In the genomic region with DNA sequence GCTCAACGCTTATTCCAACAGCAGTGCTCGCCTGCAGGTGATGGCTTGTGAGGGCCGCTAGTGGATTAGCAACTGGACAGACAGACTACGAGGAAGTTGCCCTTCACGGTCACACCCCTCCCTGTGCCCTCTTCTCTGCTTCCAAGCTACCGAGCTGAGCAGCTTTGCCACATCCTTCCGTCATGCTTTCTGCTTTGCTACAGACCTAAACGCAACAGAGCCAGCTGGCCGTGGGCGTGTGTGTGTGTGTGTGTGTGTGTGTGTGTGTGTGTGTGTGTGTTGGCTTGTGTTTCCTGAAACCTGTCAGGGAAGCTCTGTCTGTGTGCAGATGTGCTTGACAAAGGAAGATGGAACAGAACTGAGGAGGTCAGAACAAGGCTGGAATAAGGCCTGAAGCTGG, we compare ENCODE assay signal across 10 mouse cellular contexts. TPM values are rescaled to one million over a fixed set of nuclear protein-coding genes. Genes with fewer than 3 reads are reported as not detected.
DNase-seq lines count a peak whose midpoint lies in the region; ATAC-seq and TF ChIP-seq lines count a peak whose summit lies in the region.
"Had no signal": no experiment of that assay in that cellular context is flagged by ENCODE, and none has a peak within 500 bp of the region (broad histone marks: within the 10 kb centered on the region; RNA-seq: fewer than 3 reads in every experiment).

No protein-coding gene starts in this region.

- WGBS in olfactory bulb, adult 2 months, result 51% methylated on average over 10 of the region's 10 CpGs
- 81% methylated on average over 10 of the region's 10 CpGs for WGBS in midbrain, embryonic 16.5 days

- peaks cover 19% of the 10 kb centered on the region for H3K4me1 ChIP-seq in olfactory bulb, adult 2 months (ENCODE audit: control insufficient read depth, insufficient read depth, low read length)
- H3K4me1 ChIP-seq in midbrain, embryonic 16.5 days (ENCODE audit: control insufficient read depth, insufficient read depth, low read length), result no peaks in the 10 kb centered on the region

- no peaks in the 10 kb centered on the region for H3K9me3 ChIP-seq in midbrain, embryonic 16.5 days (replicated peaks; ENCODE audit: control insufficient read depth, low read length, poor library complexity, severe bottlenecking)
- H3K9me3 ChIP-seq: G1E; heart, embryonic 13.5 days had no signal

- H3K9ac ChIP-seq in midbrain, embryonic 16.5 days (ENCODE audit: low read depth, low read length), result no peak overlapping the region
- H3K9ac ChIP-seq: heart, embryonic 13.5 days had no signal

- ATAC-seq in midbrain, embryonic 16.5 days, result no peak

- H3K4me3 ChIP-seq in olfactory bulb, adult 2 months (ENCODE audit: insufficient read depth, low read depth, low read length), result no peak overlapping the region
- no peak overlapping the region for H3K4me3 ChIP-seq in midbrain, embryonic 16.5 days (ENCODE audit: low read depth, low read length)
- H3K4me3 ChIP-seq: heart, embryonic 13.5 days had no signal

- no peak for TF ChIP-seq CTCF in olfactory bulb, adult 2 months (IDR thresholded peaks at IDR 0.05; ENCODE audit: insufficient read depth, low read depth, low read length)

- no peak for TF ChIP-seq POLR2A in olfactory bulb, adult 2 months (IDR thresholded peaks at IDR 0.05; ENCODE audit: insufficient read depth, low read depth, low read length)

- DNase-seq in spleen, adult 18-20 months, result peak; percentile 46 to 52
- DNase-seq in spleen, postnatal 4 days (ENCODE audit: low spot score in 2 of 2), result no peak
- peak; percentile 66 to 74 for DNase-seq in layer of hippocampus, adult 8-10 months (ENCODE audit: low spot score in 2 of 2)
- peak; percentile 58 for DNase-seq in thymus, postnatal 4 days
- DNase-seq in c-Kit-positive CD71-positive TER-119-positive erythroid progenitor cells, embryonic 14.5 days (ENCODE audit: low spot score), result no peak
- no peak for DNase-seq in kidney, adult 8-10 months

- H3K36me3 ChIP-seq in midbrain, embryonic 16.5 days (ENCODE audit: control insufficient read depth, insufficient read depth, low read length), result peaks cover 48% of the 10 kb centered on the region

- 0 out of 2 replicates have a peak overlapping the region, but pooled peaks have one; percentile 22 for H3K27ac ChIP-seq in olfactory bulb, adult 2 months (ENCODE audit: insufficient read depth, low read depth, low read length)
- no peak overlapping the region for H3K27ac ChIP-seq in midbrain, embryonic 16.5 days (ENCODE audit: low read length)
- H3K27ac ChIP-seq: heart, embryonic 13.5 days had no signal

- H3K4me2 ChIP-seq in midbrain, embryonic 16.5 days (ENCODE audit: low read length), result no peak overlapping the region
- H3K4me2 ChIP-seq: heart, embryonic 13.5 days had no signal

- H3K27me3 ChIP-seq in midbrain, embryonic 16.5 days (ENCODE audit: control insufficient read depth, insufficient read depth, low read depth, low read length), result no peaks in the 10 kb centered on the region
- H3K27me3 ChIP-seq: heart, embryonic 13.5 days had no signal

RNA-seq across cellular contexts. Expression of a gene that starts 35.9 kb away (rescaled TPM):
- total RNA-seq in layer of hippocampus, adult 8-10 months (2022), result 1 to 10 TPM; 3.2 to 4.3 (median 3.7) TPM
- not detected in 2 replicates for polyA plus RNA-seq in olfactory bulb, adult 2 months (2012; ENCODE audit: insufficient read depth, insufficient read length, low replicate concordance, missing spikeins)
- polyA plus RNA-seq in midbrain, embryonic 16.5 days (2015; fragmentation: Nextera tagmentation; extraction: Ambion mirVana), result 2.0 and 2.6 TPM in 2 replicates
- total RNA-seq: G1E had no signal

Comparison
In these comparisons a context has a peak if more than half of its experiments do, and no peak if none do; other contexts are left out.
1. DNase-seq: peak in spleen, adult 18-20 months (2 of 2), layer of hippocampus, adult 8-10 months (2 of 2) and thymus, postnatal 4 days (single experiment); none in spleen, postnatal 4 days (0 of 2), c-Kit-positive CD71-positive TER-119-positive erythroid progenitor cells, embryonic 14.5 days (single experiment) and kidney, adult 8-10 months (0 of 2).